Mouse (Mus musculus) layer of hippocampus, adult 9-11 months (tissue): ENCODE measurements around the gene Eln.
A peak's percentile ranks its signal among the peaks of the same experiment; 100 is the strongest.

ENCODE experiments used
- DNase-seq: peaks from one replicate; pipeline ENCODE4 v3.0.0; 2022

The Eln gene

DNA sequence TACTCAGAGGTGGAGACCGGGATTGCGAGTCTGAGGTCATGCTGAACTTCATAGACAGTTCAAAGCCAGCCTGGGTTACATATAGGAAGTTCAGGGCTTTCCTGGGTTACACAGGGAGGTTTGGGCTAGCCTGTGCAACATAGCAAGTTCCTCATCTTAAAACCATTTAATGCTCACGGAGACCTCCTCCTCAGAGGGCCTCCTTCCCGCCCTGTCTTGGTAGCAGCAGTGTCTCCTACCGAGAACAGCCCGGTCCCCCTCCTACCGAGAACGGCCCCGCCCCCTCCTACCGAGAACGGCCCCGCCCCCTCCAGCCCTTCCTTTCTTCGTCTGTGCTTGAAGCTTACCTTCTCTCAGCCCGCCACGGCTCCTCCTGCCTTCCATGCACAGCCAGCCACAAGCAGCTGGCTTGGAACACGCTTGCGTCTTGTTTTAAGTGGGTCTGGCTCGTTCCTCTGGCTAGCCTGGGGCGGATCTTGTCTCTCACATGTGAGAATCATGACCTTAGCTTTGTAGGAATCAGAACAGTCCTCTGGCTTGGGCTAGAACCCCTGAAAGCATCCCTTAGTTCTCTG lies 4.8 kb downstream of the Eln start:
- no peak for DNase-seq

DNA sequence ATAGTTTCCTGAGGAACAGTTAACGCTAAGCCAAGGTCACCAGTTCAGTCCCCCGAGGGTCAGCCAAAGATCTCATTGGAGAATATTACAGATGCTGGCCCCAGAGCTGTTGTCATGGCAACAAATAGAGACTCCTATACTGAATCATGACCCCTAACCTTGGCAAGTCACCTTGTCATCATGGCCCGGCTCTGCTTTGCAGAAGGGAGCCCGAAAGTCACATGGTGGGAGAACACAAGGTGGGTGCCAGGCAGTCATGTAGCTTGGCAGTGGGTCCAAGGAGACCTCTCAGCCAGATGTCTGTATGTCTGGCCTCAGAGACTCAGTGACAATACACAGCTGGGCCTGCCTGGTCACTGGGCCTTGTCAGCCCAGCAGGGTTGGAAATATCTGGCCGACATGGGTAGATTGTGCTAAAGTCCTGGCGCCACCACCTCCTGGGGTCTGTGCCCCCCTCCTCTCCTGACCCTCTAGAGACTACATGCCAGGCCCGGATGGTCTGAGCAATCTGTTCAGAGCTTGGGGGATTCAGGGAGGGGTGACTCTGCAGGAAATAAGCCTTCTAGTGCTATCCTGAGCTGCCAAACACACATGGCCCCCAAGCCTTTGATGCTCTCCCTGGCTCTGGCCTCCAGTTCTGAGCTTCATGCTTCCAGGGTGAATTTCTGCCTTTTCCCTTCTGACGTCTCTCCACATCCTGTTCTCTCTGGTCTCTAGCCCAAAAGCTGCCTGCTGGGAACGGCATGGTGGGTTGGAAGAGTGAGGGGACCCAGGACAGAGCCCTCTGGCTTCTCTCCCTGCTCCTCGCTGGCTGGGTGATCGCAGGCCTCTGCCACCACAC lies 6.4 kb downstream of the Eln start:
- no peak for DNase-seq

DNA sequence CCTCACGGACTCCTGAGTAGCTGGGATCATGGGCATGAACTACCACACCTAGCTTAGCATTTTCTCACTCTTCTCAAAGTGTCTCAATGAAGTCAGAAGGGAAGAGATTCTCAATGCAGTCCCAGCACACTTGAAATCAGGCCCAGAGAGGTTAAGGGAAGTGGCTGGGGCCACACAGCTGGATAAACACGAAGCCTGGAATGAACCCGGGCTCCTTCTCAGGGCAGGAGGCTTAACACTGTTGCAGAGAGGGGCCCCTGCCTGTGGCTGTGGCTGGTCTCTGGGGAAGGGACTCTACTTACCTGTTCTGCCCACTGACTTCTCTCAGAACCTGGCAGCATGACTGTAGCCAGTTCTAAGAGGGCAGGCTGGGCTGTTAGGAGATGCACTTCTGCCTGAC lies 7.2 kb downstream of the Eln start:
- no peak for DNase-seq

DNA sequence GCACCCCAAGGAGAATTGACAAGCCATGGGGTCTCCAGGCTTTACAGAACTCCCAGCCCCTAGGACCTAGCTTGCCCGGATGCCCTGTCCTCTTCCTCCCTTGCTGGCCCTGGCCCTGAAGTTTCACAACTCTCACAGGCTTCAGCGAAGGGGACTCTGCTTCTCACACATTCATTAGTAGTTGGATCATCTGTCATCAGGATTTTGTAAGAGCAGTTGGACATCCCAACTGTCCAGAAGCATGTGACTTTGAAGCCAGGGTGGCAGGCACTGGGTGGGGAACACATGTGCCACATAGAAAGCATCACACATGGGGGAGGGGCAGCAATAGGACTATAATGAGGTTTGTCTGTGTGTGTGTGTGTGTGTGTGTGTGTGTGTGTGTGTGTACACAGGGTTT lies 12.2 kb downstream of the Eln start:
- DNase-seq = no peak

DNA sequence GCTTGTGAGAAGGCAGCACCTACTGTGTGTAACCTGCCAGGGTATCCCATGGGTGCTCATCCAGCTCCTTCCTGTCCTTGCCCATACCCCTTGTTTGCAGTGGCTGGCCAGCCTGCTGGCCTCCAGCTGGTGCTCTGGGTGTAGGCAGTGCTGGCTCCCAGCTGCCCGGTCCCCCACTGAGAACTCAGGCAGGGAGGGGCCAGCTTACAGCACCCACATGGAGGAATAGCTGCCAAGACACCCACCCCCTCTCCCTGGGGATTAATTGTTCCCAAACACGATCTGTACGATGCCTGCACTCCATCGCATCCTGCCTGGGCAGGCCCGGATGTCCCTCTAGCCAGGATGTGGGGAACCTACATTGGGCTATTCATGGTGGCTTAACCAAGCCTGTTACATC lies 13.1 kb downstream of the Eln start:
- DNase-seq = peak; percentile 65

DNA sequence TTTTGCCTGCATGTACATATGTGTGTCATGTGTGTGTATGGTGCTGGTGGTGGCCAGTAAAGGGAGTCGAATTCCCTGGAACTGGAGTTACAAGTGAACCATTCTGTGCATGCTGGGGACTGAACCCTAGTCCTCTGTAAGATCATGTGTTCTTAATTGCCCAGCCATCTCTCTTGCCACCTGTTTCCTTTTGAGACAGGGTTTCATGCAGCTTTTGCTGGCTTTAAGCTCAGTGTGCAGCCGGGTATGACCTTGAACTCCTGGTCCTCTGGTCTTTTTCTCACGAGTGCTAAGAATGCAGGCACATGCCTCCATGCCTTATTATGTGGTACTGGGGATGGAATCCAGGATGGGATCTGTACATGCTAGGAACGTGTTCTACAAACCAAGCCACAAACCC lies 13.9 kb downstream of the Eln start:
- DNase-seq = no peak

DNA sequence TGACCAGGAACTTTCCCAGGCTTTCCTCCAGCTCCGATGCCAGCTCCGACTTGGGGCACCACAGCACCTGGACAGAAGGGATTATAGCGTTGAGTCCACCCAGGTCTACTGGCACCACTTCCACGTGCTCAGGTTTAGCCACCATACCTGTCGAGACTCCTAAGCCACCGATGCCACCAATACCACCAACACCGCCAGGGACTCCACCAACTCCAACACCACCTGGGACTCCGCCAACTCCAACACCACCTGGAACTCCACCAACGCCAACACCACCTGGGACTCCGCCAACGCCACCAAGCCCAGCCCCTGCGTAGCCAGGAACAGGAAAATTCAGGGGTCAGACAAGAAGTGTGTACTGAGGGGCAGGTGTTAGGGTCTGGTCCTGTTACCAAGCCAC lies 18.0 kb downstream of the Eln start:
- no peak for DNase-seq

DNA sequence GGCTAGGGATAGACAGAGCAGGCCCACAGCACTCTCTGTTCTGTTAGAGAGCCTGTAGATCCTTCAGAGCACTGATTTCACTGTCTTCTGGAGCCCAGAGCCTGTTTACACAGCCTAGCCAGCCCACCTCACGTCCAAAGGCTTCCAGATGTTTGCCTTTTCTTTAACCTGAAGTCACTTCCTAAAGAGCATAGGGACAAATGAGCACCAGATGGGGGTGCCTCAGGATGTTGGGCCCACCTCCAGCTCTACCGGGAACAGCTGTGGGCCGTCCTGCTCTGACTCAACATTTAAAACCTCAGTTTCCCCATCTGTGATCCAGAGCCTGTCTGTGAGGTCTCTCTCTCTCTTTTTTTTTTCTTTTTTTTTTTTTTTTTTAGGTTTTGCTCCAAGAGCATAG lies 18.6 kb downstream of the Eln start:
- no peak for DNase-seq

DNA sequence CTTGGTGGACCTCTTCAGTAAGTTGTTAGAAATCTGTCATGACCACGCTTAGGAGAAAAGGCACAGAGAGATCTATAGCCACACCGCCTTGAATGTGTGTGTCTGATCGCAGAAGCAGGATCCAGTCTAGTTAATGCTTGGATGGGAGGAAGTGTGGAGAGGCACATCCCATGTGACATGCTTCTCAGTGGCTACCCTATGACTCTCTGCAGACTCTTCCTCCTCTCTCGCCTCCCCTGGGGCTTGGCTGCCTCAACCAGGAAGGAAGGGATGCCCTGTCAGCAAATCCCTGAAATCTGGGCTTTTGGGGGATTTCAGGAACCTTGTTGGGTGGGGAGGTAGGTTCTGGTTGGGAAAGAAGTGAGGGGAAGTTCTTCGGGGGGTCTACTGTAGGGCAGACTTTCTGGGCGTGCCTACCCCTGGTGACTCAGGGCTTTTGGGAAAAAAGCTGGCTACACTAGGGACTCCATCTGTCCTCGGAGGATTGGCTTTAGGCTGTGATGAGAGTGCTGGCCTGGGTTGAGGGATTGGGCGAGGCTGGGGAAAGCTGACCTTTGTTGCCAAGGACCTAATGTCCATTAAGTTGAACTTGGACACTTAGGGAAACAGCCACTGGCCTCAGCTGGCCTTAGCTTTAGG lies 20.0 kb downstream of the Eln start:
- DNase-seq = no peak

DNA sequence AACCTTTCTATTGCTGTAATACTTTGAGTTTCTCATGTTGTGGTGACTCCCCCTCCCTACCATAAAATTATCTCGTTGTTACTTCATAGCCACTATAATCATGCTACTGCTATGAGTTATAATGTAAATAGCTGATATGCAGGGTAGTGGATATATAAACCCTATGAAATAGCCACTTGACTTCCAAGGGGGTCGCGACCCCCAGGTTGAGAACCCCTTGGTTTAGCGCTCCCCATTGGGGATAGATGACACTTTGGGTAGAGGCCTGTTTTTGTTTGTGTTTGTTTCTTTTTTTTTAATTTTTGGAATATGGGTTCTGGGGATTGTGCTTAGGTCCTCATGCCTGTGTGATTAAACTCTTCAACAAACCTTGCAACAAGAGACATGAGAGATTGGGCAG lies 21.8 kb downstream of the Eln start:
- no peak for DNase-seq

DNA sequence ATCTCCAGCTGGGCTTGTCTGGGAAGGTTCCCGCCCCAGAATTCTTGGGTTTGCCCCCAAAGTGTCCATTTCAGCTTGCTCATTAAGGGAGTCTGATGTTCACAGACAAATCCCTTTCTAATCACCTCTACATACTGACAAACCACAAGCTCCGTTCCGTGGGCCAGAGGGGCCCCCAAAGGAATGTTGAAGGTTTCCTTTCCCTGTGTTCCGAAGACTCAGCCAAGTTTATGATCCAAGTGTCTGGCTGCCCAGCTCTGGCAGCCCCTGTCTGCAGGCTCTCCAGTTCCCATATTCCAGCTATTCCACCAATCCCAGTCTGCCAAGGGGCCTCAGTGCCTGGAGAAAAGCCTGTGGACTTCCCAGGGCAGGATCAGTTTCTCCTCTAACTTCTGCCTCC lies 27.1 kb downstream of the Eln start:
- no peak for DNase-seq

DNA sequence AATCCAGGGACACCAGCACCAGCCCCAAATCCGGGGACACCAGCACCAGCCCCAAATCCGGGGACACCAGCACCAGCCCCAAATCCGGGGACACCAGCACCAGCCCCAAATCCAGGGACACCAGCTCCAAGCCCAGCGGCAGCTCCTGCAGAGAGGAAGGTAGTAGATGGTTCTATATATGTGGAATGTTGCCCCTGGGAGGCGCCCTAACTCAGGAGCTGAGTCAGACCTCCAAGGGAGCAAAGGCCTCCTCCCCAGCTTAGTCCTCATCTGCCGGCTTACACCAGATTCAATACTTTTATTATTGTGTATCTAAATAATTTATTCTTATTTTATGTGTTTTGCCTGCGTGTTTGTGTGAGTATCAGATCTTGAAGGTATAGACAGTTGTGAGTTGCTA lies 36.0 kb downstream of the Eln start:
- no peak for DNase-seq

DNA sequence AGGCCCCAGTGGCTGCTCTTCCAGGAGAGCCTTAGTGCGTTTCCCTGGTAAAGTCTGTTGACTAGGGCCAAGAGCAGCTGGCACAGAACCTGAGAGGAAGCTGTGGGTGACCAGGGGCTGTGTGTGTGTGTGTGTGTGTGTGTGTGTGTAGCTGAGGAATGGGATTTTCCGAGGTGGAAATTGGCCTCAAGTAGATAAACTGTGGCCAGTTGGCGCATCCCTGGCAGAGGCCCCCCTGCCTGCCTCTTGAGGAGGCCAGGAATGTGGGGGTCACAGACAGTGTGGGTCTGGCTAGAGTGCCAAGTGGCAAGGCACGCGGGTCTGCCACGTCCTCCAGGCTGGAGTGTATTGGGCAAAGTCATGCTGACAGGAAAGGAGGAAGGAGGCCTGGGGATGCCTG lies 37.8 kb downstream of the Eln start:
- no peak for DNase-seq

DNA sequence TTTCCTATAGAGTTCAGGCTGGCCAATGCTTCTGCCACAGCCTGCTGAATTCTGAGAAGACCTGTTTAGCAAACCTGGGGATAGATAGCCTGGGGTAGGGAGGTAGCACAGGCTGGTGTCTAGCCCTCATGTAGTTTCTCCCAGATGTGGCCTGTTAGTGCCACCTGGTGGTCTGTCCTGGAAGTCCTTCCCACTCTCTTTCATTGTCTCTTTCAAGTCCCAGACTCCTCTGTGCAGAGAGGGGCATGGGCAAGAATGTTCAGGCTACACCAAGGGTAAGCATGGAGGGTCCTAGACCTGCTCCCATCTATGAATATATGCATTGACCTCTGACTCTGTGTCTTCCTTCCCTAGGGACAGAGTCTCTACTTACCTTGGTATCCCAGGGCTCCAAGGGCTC lies 43.0 kb downstream of the Eln start:
- peak; percentile 52 for DNase-seq

DNA sequence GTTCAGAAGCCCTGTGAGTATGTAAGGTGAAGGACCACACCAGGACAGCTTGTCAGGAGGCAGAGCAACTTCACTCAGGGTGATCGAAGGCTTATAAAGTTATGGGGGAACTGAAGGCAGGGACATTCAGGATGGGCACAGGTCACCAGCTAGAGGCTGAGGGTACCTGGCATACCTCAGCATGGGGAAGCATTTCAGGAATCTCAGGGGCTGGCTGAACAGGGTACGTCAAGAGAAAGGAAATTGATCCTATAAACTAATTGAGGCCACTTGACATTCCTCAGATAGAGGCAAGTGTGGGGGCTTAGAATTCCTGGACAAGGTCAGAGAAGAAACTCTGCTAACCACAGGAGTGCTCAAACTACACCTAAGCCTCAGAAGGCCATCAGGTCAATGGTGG lies 51.6 kb downstream of the Eln start:
- no peak for DNase-seq

DNA sequence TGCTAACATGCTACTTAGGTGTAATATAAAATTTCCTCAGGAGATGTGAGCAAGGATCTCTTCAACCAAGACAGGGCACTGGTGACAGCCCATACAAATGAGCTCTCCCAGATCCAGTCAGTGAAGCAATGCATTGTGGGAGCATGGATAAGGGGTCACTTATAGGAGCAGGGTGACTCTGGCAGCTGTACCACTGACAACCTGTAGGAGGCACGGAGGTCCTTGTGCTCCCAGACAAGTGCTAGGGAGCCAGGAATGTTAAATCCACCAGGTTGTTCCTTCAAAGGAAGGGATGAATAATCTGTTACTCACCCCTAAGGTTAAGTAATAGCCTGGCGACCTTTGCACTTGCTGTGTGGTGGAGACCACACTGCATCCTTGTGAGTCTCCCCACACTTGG lies 52.0 kb downstream of the Eln start:
- DNase-seq = no peak

DNA sequence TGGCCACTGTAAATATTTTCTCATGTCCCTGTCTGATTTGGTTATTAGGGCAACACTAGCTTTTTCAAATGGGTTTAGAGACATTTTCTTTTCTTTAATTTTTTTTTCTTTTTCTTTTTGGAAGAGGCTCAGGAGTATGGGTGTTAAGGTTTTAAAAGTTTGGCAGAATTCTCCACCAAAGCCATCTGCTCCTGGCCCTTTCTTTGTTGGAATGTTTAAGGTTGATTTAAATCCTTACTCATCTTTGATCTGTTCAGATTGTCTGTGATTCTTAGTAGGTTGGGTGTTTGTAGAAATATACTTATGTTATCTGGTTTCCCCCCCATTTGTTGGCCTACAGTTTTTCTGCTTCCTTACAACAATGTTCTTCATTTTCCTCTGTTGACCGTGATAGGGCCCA lies 54.4 kb downstream of the Eln start:
- no peak for DNase-seq

DNA sequence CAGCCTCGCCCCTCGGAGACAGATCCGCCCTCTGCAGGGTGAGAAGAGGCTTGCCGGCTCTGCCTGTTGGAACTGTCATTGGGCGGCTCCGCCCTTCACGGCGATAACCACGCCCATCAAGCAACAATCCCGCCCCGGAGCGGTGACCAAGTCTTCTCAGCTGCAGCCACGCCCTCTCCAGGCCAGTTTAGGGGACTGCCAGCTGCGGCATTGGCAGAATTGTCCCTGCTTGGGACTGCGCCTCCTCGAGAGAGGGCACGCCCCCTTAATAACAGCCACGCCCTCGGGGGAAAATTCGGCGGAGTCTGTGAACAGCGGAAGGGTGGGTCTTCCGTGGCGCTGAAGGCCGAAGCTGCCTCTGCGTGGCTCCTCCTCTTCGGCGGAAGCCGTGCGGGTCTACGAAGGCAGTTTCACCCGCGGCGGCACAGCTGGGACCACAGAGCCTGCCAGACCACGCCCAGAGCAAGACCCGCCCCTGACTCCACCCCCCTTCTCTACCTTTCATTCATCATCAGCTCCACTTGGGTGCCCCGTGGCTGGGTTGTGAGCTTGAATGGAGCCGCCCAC lies 58.3 kb downstream of the Eln start:
- peak; percentile 99 for DNase-seq

DNA sequence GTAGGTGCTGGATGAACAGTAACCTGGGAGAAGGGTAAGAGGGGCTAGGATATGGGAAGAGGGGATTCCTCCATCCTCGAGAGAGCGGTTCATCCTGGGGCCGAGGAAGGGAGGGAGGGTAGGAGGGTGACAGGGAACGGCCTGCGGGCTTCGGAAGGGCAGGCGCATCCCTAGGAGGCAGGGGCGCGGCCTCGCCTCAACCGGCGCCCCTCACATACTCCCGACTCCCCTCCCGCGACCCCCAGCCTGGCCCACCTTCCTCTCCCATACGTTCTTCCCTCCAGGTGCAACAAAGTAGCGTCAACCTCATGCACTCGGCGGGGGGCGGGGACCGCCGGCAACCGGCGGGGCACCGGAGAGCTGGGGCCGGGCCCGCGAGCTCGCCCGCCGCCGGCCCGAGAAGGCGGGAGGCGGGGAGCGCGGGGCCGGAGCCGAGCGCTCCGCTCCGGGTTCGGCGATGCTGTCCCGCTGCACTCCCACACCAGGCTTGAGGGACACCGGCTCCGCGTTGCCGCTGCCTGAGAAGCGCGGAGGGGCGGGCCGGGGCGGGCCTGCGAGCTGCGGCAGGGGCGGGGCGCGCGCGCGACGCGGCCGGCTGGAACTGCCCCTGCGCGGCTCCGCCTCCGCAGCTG lies 58.9 kb downstream of the Eln start, which contains the start of gene Limk1:
TSS of gene Limk1 (minus strand) at position 513 of the 632 bp plus-strand sequence.
- DNase-seq = no peak

DNA sequence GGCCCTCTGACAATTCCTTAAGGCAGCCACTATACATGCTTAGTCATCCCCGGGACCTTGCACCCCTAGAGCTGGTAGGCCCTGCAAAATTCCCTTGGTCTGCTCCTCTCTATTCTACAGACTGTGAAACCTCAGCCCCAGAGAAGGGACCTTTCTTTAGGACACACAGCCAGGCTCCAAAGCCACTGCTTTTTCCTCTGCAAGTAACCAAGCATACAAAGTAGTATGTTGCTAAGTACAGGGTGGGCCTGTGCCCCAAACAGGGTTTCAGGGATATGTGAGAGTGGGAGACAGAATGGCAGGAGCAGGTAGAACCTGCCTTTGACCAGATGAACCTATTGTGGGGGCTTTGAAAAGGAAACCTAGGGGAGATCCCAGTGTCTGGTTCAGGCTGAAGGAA lies 59.9 kb downstream of the Eln start:
- no peak for DNase-seq

DNA sequence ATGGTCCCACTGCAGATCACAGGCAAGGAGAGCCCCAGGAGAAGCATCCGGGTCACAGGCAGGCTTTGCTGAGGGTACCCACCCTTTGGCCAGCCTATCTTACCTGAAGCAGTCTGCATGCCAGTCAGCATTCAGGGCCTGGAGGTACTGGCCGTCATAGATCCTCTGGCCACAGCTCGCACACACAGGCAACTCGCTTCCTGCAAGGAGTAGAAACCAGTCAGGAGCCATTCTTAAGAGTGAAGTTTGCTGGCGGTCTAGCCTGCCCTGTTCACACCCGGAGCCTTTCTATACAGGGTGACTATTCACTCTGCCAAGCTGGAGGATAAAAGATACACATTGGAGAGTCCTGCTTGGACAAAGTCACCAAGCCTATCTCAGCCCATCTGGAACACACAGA lies 60.6 kb downstream of the Eln start:
- no peak for DNase-seq

DNA sequence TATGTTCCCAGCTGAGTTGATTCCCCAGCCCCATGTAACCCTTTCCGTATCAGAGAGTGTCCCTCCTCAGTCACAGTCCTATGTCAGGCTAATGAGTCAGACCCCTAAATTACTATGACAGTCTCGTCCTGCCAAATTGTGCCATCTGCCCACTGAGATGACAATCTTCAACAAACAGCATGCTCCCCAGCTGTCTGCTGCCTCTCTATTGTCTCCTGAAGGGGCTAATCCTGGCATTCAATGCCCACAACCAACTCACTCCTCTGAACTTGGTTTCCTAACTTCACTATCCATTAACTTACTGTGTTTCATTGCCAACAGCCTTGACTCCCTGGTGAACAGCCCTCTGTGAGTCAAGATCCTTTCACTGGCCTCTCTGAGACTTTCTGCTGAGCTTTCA lies 62.7 kb downstream of the Eln start:
- peak; percentile 46 for DNase-seq

DNA sequence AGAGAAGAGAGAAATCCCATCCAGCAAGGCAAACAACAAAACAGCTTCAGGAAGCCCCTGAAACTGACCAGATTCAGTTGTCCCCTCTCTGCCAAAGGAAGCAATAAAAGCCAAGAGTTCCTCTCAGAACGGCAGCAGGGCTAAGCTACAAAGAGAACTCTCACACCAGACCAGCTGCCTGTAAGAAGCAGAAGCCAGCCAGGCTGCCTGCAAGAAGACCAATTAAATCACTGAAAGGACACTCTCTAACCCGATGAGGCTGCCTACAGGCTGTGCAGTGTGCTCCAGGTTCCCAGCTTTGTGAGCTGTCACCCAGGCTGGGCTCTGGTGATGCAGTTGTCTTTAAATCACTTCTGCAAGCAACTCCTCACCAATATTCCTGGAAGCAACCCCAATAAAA lies 63.3 kb downstream of the Eln start:
- no peak for DNase-seq

DNA sequence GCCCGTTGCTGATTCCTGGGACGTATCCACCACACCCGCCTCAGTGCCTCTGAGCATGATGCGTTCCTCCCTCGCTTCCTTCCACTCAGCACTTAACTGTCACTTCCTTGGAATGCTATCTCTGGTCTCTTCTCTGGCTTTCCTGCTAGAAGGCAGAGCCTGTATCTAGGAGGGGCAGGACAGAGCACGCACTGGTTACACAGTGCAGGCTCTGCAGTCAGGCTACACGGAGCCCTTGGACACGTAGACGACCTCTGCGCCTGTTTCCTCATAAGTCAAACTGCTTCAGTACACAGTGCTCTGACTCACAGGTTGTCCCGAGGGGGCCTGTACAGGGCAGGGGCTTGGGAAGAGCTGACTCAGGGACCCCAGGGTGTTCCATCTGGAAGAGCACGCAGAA lies 66.9 kb downstream of the Eln start:
- no peak for DNase-seq
